Mouse (Mus musculus) liver, embryonic 16.5 days (tissue): ENCODE measurements around the gene Ndufb6. TPM values are rescaled to one million over a fixed set of nuclear protein-coding genes. Genes with fewer than 3 reads are reported as not detected.
A peak's percentile ranks its signal among the peaks of the same experiment; 100 is the strongest.

Experiments used
- ATAC-seq: fragments of 200-750 bp; cut with Nextera tagmentation; 2 replicates; pipeline ENCODE4 v1.8.0; 2017; ENCODE audit warnings: low read depth, mild to moderate bottlenecking, moderate number of reproducible peaks, moderate library complexity
- H3K27ac ChIP-seq: fragments of 300-500 bp; sonication (generic); 2 replicates; pipeline ENCODE4 v1.5.1; 2014; ENCODE audit warnings: mild to moderate bottlenecking, low read length
- H3K27me3 ChIP-seq: fragments of 300-500 bp; sonication (generic); 2 replicates; pipeline ENCODE4 v1.6.1; 2014; ENCODE audit warnings: low read depth, low read length, mixed read lengths; ENCODE audit not compliant: control insufficient read depth, insufficient read depth
- H3K36me3 ChIP-seq: fragments of 300-500 bp; sonication (generic); 2 replicates; pipeline ENCODE4 v1.6.1; 2014; ENCODE audit warnings: mild to moderate bottlenecking; ENCODE audit not compliant: control insufficient read depth, insufficient read depth
- H3K4me1 ChIP-seq: fragments of 300-500 bp; sonication (generic); 2 replicates; pipeline ENCODE4 v1.6.1; 2014; ENCODE audit warnings: low read depth, low read length, mixed read lengths; ENCODE audit not compliant: control insufficient read depth
- H3K4me2 ChIP-seq: fragments of 300-500 bp; sonication (generic); 2 replicates; pipeline ENCODE4 v1.6.1; 2014; ENCODE audit warnings: low read depth, low read length, mixed read lengths
- H3K4me3 ChIP-seq: fragments of 300-500 bp; sonication (generic); 2 replicates; pipeline ENCODE4 v1.5.1; 2014; ENCODE audit warnings: low read depth, mild to moderate bottlenecking, low read length
- H3K9ac ChIP-seq: fragments of 300-500 bp; sonication (generic); 2 replicates; pipeline ENCODE4 v1.6.1; 2014; ENCODE audit warnings: low read depth, low read length
- H3K9me3 ChIP-seq: fragments of 300-500 bp; sonication (generic); replicated peaks from 2 replicates; pipeline ENCODE4 v1.6.1; 2016; ENCODE audit warnings: low read length; ENCODE audit not compliant: control insufficient read depth
- WGBS: fragments of 180-500 bp; shearing (Covaris S2); extraction: QIAGEN DNeasy Blood & Tissue Kit; methylation state at CpG from one replicate; pipeline ENCODE4 v1.1.7; 2014; ENCODE audit not compliant: insufficient replicate concordance; 5-methylcytosine and 5-hydroxymethylcytosine counted together
- polyA plus RNA-seq: library from polyadenylated mRNA; unstranded; fragments of >200 nt; fragmentation: Nextera tagmentation; extraction: Ambion mirVana; gene quantifications from 2 replicates; pipeline ENCODE4 v1.2.1, GENCODE M21; 2015

Ndufb6 gene
- 142 and 153 TPM in 2 replicates for polyA plus RNA-seq

DNA sequence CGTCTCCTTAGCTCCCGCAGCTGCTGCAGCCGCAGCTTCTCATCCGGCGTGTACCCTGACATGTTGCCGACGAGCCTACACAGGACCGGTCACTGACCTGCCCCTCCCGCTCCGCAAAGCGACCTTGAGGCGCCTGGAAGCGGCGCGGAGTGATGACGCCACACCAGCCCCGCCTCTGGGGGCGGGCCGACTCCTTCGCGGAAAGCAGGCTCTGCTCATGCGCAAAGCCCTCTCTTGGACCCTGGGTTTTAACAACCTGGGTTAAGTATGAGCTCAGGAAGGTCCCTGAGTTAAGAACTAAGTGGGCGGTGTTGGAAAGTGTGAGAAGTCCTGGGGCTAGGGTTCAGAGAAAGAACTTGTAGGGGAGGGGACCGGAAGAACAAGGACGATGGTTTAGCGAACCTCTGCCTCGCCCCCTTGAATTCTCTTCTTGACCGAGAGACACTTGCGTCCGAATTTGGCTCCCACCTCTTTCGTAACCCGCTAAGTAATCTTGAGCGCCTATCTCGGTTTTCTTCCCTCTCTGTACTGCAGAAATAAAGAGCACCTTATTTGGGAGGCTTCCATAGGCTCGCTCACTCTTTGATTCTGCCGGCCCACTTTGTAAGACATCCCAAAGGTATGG, at the start of gene Ndufb6:
Gene Ndufb6 (minus strand): TSS at position 146 of the 625 bp plus-strand sequence.
- peak within 1 kb of the TSS; percentile 88 for H3K4me2 ChIP-seq
- peaks cover 7% of the 10 kb centered on the region for H3K4me1 ChIP-seq
- H3K27me3 ChIP-seq = no peaks in the 10 kb centered on the region
- peak within 1 kb of the TSS; percentile 94 for H3K4me3 ChIP-seq
- ATAC-seq = peak; percentile 98
- peak within 1 kb of the TSS; percentile 83 for H3K9ac ChIP-seq
- H3K27ac ChIP-seq = peak within 1 kb of the TSS; percentile 81
- H3K36me3 ChIP-seq = no peaks in the 10 kb centered on the region
- under 1% methylated on average over 36 of the region's 36 CpGs for WGBS
- no peaks in the 10 kb centered on the region for H3K9me3 ChIP-seq

DNA sequence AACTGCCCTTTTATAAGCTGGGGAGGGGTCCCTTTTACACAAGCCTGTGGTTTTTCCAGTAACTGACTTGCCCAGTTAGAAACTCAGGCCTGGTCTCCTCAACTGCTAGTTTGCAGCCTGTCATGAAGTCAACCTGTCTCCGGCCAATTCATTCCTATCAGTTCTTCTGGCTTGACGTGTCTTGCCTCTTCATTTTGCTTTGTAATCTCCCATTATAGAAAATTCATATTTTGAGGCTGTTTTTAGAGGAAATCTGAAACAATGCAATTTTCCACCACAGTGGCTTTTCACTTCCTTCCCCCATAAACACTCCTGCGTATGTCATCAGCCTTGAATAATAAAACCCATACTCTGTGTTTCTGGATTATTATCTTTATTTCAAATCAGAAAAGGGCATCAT, 47.9 kb upstream of the Ndufb6 start:
- Histone ChIP-seq H3K4me2 (no peak overlapping the region), H3K27ac (no peak overlapping the region), H3K4me3 (no peak overlapping the region), H3K36me3 (no peaks in the 10 kb centered on the region), H3K27me3 (no peaks in the 10 kb centered on the region), H3K9me3 (no peaks in the 10 kb centered on the region), H3K4me1 (no peaks in the 10 kb centered on the region), H3K9ac (no peak overlapping the region)
- WGBS = 47% methylated on average over 3 of the region's 3 CpGs
- ATAC-seq = no peak

DNA sequence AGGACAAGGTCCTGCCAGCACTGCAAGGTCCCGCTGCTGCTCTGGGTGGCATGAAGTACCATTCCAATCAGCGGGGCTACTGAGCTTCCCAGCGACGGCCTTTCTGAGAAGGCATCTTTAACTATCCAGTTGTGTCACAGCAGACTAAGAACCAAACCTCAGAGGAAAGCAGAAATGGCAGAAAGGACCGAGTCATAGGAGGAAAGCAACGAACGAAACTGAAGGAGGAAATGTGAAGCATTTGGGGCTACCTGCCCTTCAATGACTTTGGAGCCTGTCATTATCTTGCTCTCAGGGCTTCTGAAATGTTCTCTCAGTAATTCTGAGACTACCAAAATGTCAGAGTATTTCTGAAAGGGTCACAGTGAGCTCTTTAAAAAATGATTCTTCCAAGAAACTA, 45.4 kb upstream of the Ndufb6 start:
- no peak overlapping the region for H3K27ac ChIP-seq
- no peak for ATAC-seq
- no peak overlapping the region for H3K4me3 ChIP-seq
- WGBS = 48% methylated on average over 7 of the region's 7 CpGs
- H3K4me1 ChIP-seq = no peaks in the 10 kb centered on the region
- H3K9ac ChIP-seq = no peak overlapping the region
- H3K9me3 ChIP-seq = no peaks in the 10 kb centered on the region
- no peaks in the 10 kb centered on the region for H3K36me3 ChIP-seq
- H3K4me2 ChIP-seq = no peak overlapping the region
- no peaks in the 10 kb centered on the region for H3K27me3 ChIP-seq

GRCm38 (mm10) chr4:40317404-40317803, 38.2 kb upstream of the Ndufb6 start:
- no peak for ATAC-seq
- no peak overlapping the region for H3K27ac ChIP-seq
- no peaks in the 10 kb centered on the region for H3K36me3 ChIP-seq
- H3K27me3 ChIP-seq = no peaks in the 10 kb centered on the region
- no peaks in the 10 kb centered on the region for H3K9me3 ChIP-seq
- no peaks in the 10 kb centered on the region for H3K4me1 ChIP-seq
- no peak overlapping the region for H3K4me2 ChIP-seq
- 60% methylated on average over 3 of the region's 3 CpGs for WGBS
- H3K9ac ChIP-seq = no peak overlapping the region
- H3K4me3 ChIP-seq = no peak overlapping the region

GRCm38 (mm10) chr4:40313026-40313425, 33.8 kb upstream of the Ndufb6 start:
- Histone ChIP-seq H3K9ac (no peak overlapping the region), H3K4me1 (no peaks in the 10 kb centered on the region), H3K9me3 (no peaks in the 10 kb centered on the region), H3K27me3 (no peaks in the 10 kb centered on the region), H3K4me3 (no peak overlapping the region), H3K4me2 (no peak overlapping the region), H3K27ac (no peak overlapping the region), H3K36me3 (no peaks in the 10 kb centered on the region)
- 40% methylated on average over 6 of the region's 6 CpGs for WGBS
- no peak for ATAC-seq

DNA sequence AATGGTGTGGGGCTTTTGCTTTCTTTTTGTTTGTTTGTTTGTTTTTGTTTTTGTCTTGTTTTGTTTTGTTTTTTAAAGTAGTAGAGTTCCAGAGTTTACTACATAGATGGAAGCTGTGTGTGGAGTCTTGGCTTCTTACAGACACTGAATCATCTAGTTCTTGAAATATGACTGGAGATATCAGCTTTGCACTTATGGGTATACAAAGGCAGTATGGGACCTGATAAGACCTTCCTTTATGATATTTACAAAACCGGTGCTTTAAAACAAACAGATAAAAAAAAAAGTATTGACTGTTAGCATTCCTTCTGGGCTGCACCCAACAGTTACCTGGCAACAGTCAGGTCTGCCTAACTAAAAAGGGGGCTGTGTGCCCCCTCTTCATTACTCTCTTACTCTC, 33.0 kb upstream of the Ndufb6 start:
- Histone ChIP-seq H3K4me2 (no peak overlapping the region), H3K4me1 (no peaks in the 10 kb centered on the region), H3K9me3 (no peaks in the 10 kb centered on the region), H3K27ac (no peak overlapping the region), H3K4me3 (no peak overlapping the region), H3K27me3 (no peaks in the 10 kb centered on the region), H3K36me3 (no peaks in the 10 kb centered on the region), H3K9ac (no peak overlapping the region)
- 8% methylated on average over 1 of the region's 1 CpGs for WGBS
- ATAC-seq = no peak

DNA sequence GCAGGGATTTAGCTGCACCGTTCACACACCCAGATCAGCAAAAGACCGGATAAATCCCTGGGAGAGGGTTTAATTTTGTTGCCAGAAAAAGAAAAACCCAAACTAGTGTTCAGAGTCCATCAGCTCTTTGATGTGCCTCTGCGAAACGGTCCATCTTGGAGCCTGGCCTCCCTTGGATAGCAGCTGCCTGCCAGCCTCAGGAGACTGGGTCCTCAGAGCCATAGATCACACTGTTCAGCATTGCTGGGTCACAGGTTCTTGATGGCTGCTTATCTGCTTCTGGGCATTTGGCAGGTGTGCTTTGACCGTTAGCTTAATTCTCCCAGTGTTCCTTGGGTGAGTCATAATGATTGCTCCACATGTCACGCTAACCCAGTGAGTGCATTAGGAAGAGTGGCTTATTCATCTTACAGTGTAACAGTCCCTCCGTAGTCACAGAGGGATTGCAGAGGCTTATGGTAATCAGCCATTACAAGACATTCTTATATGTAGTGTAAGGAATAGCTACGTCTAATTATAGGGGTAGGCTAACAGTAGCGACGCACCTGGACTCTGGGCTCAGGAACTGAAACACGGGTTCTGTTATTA, 31.7 kb upstream of the Ndufb6 start:
- ATAC-seq = no peak

GRCm38 (mm10) chr4:40309682-40310081, 30.5 kb upstream of the Ndufb6 start:
- Histone ChIP-seq H3K4me2 (no peak overlapping the region), H3K9me3 (no peaks in the 10 kb centered on the region), H3K9ac (no peak overlapping the region), H3K4me1 (no peaks in the 10 kb centered on the region), H3K36me3 (no peaks in the 10 kb centered on the region), H3K27ac (no peak overlapping the region), H3K4me3 (no peak overlapping the region), H3K27me3 (no peaks in the 10 kb centered on the region)
- ATAC-seq = no peak

More for the DNA sequence above, 31.7 kb upstream of the Ndufb6 start:
- Histone ChIP-seq H3K9ac (no peak overlapping the region), H3K4me2 (no peak overlapping the region), H3K27me3 (no peaks in the 10 kb centered on the region), H3K4me3 (no peak overlapping the region), H3K4me1 (no peaks in the 10 kb centered on the region), H3K27ac (no peak overlapping the region), H3K36me3 (no peaks in the 10 kb centered on the region), H3K9me3 (no peaks in the 10 kb centered on the region)
- 73% methylated on average over 11 of the region's 11 CpGs for WGBS

DNA sequence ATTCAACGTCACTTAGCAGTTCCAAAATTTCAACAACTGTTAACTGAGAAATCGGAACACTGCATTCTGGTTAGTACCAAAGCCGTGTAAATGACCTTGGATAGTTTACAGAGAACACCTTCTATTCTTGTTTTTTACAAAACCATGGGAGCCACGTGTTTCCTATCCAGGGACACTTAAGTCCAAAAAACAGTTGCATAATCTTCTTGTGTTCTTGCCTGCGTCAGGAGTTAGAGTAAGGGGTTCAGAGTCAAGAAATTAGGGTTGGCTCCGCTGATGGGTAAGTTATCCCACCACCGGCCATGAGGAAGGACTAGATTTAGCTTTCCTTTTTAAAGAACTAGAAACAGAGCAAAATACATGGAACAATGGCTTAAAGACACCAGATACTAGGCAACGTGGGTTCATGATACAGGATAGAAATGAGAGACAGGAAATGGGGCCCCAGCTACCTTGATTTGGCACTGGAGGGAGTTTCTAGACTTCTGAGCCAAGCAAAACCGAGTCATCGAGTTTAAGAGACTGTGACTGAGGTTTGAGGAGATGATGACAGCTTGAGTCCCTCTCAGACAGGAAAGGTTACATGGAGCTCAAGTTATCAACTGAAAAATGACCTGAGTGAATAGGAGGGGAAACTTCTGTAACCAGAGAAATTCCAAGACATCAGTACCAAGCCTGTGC, 23.4 kb upstream of the Ndufb6 start:
- WGBS = 53% methylated on average over 10 of the region's 10 CpGs
- H3K4me1 ChIP-seq = no peaks in the 10 kb centered on the region
- H3K36me3 ChIP-seq = no peaks in the 10 kb centered on the region
- no peak overlapping the region for H3K4me2 ChIP-seq
- no peaks in the 10 kb centered on the region for H3K9me3 ChIP-seq
- no peak overlapping the region for H3K27ac ChIP-seq
- H3K4me3 ChIP-seq = no peak overlapping the region
- H3K9ac ChIP-seq = no peak overlapping the region
- no peak for ATAC-seq
- no peaks in the 10 kb centered on the region for H3K27me3 ChIP-seq
